Mouse (Mus musculus): ENCODE measurements around the gene R3hdm2. TPM values are rescaled to one million over a fixed set of nuclear protein-coding genes. Genes with fewer than 3 reads are reported as not detected.

The R3hdm2 gene
- total RNA-seq, 2 experiments from 2014 or later = 365 to 382 TPM

DNA sequence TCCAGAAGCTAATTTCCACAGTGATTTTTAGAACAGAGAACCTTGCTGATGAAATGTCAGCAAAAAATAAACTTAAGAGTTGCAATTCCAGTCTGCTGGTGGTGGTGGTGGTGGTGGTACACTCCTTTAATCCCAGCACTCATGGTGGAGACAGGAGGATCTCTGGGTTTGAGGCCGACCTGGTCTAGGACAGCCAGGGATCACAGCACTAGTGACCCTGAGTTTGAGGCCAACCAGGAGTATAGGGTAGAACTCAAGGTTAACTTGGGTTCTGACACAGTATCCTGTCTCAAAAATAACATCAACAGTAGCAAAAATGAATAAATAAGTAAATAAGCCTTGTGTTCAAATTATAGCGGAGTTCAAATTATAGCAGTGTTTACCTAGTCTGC lies 1.6 kb downstream of the R3hdm2 start:
- intact Hi-C loops (cut with DNase I) = loop anchor here (2.0 kb wide), 1 partner anchor 39 kb away; no protein-coding TSS in a partner anchor
- DNase-seq (ENCODE audit: extremely low spot score in 1 of 2, low spot score in 2 of 2) = no peak
- peak overlapping the region; percentile 80 for H3K4me3 ChIP-seq
- no peak overlapping the region for H3K27ac ChIP-seq
- TF ChIP-seq CTCF (IDR thresholded peaks at IDR 0.05) = no peak

DNA sequence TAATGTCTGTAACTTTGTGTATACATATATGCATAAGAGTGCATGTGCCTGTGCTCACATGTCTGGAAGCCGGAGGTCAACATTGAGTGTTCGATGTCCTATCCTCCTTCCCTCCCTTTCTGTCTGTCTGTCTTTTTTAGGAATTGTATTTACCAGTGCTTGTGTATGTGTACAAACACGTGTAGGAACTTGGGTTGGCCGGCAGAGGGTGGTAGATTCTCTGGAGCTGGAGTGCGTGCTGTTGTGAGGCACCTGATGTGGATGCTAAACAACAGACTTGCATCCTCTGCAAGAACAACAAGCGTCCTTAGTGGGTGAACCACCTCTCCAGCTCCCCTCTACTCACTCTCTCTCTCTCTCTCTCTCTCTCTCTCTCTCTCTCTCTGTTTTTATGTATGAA lies 11.6 kb downstream of the R3hdm2 start:
- Histone ChIP-seq H3K4me3 (no peak overlapping the region), H3K27ac (no peak overlapping the region)
- no peak for DNase-seq (ENCODE audit: extremely low spot score in 1 of 2, low spot score in 2 of 2)
- TF ChIP-seq CTCF (IDR thresholded peaks at IDR 0.05) = peak; percentile 10
- intact Hi-C loops (cut with DNase I) = no loop called here

DNA sequence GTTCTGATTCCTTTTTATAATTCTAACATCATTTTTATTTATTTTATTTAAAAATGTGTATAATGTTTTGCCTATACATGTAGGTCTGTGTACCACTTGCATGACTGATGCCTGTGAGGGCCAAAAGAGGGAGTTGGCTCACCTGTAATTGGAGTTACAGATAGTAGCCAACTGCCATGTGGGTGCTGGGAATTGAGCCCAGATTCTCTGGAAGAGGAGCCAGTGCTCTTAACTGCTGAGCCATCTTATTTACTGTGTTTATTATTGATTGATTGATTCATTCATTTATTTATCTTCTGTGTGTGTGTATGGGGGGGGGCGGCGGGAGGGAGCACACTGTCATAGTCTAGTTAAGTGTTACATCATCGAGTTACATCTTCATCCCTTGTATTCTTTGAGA lies 24.6 kb downstream of the R3hdm2 start:
- no peak overlapping the region for H3K27ac ChIP-seq
- no peak overlapping the region for H3K4me3 ChIP-seq
- DNase-seq (ENCODE audit: extremely low spot score in 1 of 2, low spot score in 2 of 2) = no peak
- TF ChIP-seq CTCF (IDR thresholded peaks at IDR 0.05) = no peak
- intact Hi-C loops (cut with DNase I) = no loop called here

DNA sequence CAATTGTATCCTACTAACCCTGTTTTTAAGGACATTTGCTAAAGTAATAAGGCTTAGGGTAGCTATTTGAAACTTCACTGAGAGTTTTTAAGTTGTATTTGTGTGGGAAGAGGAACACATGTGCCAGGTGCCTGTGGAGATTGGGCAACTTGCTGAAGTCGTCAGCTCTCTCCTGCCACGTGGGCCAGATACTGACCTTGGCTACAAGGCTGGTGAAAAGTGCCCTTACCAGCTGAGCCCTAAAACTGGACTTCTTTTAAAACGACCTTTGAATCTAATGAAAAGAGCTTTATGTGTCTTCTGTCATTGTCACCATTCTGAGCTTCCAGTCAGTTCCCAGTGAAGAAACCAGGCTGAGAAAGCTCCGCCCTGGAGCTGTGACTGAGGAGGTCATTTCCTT lies 27.3 kb downstream of the R3hdm2 start:
- H3K27ac ChIP-seq = no peak overlapping the region
- H3K4me3 ChIP-seq = no peak overlapping the region
- no peak for DNase-seq (ENCODE audit: extremely low spot score in 1 of 2, low spot score in 2 of 2)
- TF ChIP-seq CTCF (IDR thresholded peaks at IDR 0.05) = no peak
- intact Hi-C loops (cut with DNase I) = no loop called here

DNA sequence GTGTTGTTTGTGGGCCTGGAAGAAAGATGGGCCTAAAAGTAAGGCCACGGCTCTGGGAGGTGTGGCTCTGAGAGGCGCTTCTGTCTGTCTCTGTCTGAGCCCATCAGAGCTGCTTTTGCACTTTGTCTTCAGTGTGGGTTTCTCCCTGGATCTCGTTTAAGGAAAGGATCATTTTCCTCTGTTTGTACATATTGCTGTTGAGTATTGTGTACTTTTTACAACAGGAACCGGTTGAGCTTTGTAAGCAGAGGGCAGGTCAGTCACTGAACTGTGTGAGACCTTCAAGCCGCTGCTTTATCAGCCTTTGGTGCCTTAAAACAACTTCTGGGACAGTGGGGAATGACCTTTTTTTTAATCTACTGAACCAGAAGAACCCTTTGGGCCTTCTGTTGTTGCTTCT lies 32.0 kb downstream of the R3hdm2 start:
- TF ChIP-seq CTCF (IDR thresholded peaks at IDR 0.05) = no peak
- Histone ChIP-seq H3K27ac (no peak overlapping the region), H3K4me3 (no peak overlapping the region)
- DNase-seq (ENCODE audit: extremely low spot score in 1 of 2, low spot score in 2 of 2) = no peak
- intact Hi-C loops (cut with DNase I) = no loop called here

DNA sequence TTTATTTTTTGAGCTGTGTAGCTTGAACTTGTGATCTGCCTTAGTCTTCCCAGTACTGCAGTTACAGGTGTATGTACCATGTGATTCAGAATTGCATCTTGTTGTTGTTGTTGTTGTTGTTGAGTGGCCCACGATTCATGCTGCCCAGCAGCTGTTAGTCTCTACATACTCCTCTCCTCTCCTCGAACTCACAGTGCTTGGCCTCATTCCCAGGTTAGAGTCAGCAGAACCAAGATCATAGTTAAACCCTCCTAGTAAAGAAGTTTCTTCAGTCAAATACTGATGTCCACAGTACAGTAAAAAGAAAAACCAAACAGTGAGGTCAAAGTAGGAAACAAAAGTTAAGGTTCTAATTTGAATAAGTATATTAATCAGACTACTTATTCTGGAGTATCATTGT lies 32.6 kb downstream of the R3hdm2 start:
- intact Hi-C loops (cut with DNase I) = no loop called here
- Histone ChIP-seq H3K27ac (no peak overlapping the region), H3K4me3 (no peak overlapping the region)
- no peak for DNase-seq (ENCODE audit: extremely low spot score in 1 of 2, low spot score in 2 of 2)
- TF ChIP-seq CTCF (IDR thresholded peaks at IDR 0.05) = no peak

DNA sequence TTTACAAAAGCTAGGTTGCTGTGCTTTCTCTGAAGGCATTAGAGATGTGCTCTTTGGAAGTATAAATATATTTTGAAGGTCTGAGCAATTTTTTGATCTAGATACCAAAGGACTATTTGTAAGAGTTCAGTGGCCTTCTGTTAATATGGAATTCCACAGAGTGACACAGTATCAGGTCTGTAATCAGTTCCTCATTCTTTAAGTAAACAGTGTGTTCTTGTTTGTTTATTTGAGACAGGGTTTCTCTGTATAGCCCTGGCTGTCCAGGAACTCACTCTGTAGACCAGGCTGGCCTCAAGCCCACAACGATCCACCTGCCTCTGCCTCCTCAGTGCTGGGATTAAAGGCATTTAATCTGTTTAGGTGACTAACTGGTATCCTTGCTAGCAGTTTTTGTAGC lies 33.5 kb downstream of the R3hdm2 start:
- Histone ChIP-seq H3K27ac (no peak overlapping the region), H3K4me3 (no peak overlapping the region)
- TF ChIP-seq CTCF (IDR thresholded peaks at IDR 0.05) = no peak
- no peak for DNase-seq (ENCODE audit: extremely low spot score in 1 of 2, low spot score in 2 of 2)
- intact Hi-C loops (cut with DNase I) = no loop called here

DNA sequence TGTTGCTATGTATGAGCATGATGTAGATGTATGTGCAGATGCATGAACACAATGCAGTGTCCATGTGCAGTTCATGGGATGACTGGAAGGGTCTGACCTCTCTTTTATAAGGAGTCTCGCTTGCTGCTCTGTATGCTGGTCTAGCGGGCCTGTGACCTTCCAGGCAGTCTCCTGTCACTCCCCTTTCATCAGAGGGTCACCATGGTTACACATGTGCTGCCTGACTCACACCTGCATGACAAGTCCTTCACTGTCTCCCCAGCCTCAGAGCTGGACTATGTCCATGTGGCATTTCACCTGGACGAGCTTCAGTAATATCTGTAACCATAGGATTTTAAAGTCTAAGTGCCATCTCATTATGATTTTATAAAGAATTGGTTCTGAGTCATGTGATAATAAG lies 34.0 kb downstream of the R3hdm2 start:
- H3K27ac ChIP-seq = no peak overlapping the region
- DNase-seq (ENCODE audit: extremely low spot score in 1 of 2, low spot score in 2 of 2) = no peak
- intact Hi-C loops (cut with DNase I) = no loop called here
- TF ChIP-seq CTCF (IDR thresholded peaks at IDR 0.05) = no peak
- H3K4me3 ChIP-seq = no peak overlapping the region

DNA sequence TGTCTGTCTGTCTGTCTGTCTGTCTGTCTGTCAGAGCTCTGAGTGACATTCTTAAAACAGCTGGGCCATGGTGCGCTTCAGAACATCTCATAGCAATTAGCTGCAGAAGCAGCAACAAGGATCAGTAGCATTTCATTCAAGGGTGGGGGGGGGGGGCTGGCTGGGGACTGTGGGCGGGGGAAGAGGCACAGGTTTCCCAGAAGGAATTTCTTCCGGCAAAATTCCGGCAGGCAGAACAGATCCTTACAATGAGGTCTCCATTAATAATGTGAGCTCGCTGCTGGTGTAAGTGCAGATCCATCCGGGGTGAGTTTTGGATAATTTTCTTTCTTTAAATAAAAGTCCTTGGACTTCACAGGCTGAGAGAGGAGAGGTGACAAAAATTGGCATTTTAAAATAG lies 40.0 kb downstream of the R3hdm2 start:
- Histone ChIP-seq H3K4me3 (peak overlapping the region; percentile 60), H3K27ac (peak overlapping the region; percentile 94)
- intact Hi-C loops (cut with DNase I) = loop anchor here (1.0 to 2.0 kb wide), 2 partner anchors 39 to 66 kb away; partner anchors contain the start of genes Inhbe and R3hdm2
- peak in 1 of 2 experiments; percentile 17 for DNase-seq (ENCODE audit: extremely low spot score in 1 of 2, low spot score in 2 of 2)
- TF ChIP-seq CTCF (IDR thresholded peaks at IDR 0.05) = no peak

DNA sequence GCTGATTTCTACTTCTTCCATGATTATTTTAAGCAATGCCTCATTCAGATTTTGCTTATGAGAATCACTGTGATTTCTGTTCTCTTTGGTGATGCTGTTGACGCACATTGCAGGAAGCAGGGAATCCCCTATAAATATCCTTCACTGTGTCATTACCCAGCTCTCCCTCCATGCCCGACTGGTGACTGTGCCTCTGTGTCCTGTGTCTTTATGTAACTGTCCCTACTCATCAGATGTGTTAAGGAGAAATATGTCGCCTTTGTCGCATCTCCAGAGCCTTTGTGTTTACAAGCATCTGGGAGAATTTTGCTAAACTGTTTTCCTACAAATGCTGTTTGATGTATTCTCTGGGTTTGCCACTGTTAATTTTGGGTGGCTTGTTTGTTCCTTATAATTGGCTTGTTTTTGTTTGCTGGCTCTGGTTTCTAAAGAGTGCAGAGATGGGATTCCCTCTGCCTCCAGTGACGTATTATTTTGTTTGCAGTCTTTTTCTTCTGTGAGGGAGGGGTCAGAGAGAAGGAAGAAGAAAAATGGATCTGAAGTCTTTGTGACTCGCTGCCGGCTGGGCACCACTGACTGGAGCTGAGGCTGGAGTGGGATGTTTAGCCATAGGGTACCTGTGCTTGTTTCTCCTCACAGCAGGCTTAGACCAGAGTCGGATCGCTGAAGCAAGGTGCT lies 40.7 kb downstream of the R3hdm2 start:
- intact Hi-C loops (cut with DNase I) = loop anchor here (1.0 to 2.0 kb wide), 2 partner anchors 40 to 67 kb away; partner anchors contain the start of genes Inhbe and R3hdm2
- Histone ChIP-seq H3K27ac (peak overlapping the region; percentile 94), H3K4me3 (peak overlapping the region; percentile 60)
- TF ChIP-seq CTCF (IDR thresholded peaks at IDR 0.05) = no peak
- peak; percentile 36 to 38 for DNase-seq (ENCODE audit: extremely low spot score in 1 of 2, low spot score in 2 of 2)

DNA sequence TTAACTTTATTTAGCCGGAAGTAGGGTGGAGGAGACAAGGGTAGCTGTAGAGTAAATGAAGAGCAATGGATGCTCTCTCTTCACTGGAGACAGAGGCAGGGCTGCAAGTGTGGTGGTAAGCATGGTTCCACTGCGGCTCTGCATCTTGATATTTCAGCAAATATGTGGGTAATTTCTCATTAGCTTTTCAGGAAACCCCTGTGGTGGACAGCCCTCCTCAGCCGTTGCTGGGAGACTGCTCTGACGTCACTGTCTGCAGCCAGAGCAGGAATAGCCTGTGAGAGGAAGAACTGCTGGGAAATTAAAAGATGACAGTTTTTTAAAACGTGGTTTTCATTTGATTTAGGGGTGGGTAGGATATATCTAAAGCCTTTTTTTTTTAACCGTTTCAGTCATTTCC lies 41.9 kb downstream of the R3hdm2 start:
- Histone ChIP-seq H3K27ac (peak overlapping the region; percentile 94), H3K4me3 (peak overlapping the region; percentile 60)
- peak; percentile 56 to 60 for DNase-seq (ENCODE audit: extremely low spot score in 1 of 2, low spot score in 2 of 2)
- no peak for TF ChIP-seq CTCF (IDR thresholded peaks at IDR 0.05)
- intact Hi-C loops (cut with DNase I) = loop anchor here (1.0 kb wide), 1 partner anchor 72 kb away; no protein-coding TSS in a partner anchor

DNA sequence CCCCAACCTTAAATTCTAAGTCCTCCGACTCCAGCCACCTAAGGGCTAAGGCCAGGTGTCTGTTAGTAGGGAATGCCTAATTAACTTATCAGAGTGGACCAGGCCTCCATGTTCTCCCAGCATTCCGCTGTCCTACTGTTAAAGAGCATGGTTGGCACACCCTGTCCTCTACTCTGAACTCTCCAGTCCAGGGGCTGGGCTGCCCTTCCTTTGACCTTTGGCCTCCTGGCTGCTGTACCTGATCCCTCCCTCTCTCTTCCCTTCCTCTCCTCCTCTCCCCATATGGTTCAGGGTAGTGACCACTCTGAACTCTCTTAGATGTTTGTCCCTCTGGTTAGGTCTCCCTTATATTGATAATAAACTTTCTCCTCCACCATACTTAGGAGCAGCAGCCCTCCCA lies 45.7 kb downstream of the R3hdm2 start:
- intact Hi-C loops (cut with DNase I) = no loop called here
- no peak for TF ChIP-seq CTCF (IDR thresholded peaks at IDR 0.05)
- DNase-seq (ENCODE audit: extremely low spot score in 1 of 2, low spot score in 2 of 2) = no peak
- H3K4me3 ChIP-seq = no peak overlapping the region
- H3K27ac ChIP-seq = no peak overlapping the region

DNA sequence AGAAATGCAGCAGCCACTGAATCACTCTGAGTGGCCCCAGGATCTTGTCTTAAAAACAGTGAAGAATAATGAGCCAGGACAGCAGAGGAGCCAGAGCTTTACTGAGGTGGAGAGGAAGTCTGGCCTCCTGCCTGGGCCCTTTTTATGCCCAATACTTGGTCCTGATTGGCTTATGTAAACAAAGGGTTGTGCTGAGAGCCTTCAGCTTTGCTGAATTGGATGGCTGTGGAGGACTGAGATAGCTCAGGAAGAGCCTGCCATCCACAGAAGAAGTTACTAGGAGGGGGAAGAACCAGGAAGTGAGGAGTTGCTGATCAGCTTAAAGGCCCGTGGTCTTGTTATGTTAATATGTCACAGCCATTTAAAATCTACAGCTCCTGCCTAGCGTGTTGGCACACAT lies 46.5 kb downstream of the R3hdm2 start:
- no peak overlapping the region for H3K27ac ChIP-seq
- intact Hi-C loops (cut with DNase I) = no loop called here
- DNase-seq (ENCODE audit: extremely low spot score in 1 of 2, low spot score in 2 of 2) = no peak
- no peak overlapping the region for H3K4me3 ChIP-seq
- no peak for TF ChIP-seq CTCF (IDR thresholded peaks at IDR 0.05)
